Comparison of ENCODE assay signal across 8 mouse cellular contexts in genomic region chr14:61309593-61309992, GRCm38 (mm10). TPM values are rescaled to one million over a fixed set of nuclear protein-coding genes. Genes with fewer than 3 reads are reported as not detected.
DNase-seq lines count a peak whose midpoint lies in the region; ATAC-seq and TF ChIP-seq lines count a peak whose summit lies in the region.

Gene Arl11 (plus strand): TSS chr14:61309753.

- H3K36me3 ChIP-seq in testis, adult 2 months (ENCODE audit: control insufficient read depth, insufficient read depth, low read length), result no peaks in the 10 kb centered on the region
- H3K36me3 ChIP-seq in forebrain, embryonic 16.5 days (ENCODE audit: control insufficient read depth, insufficient read depth), result no peaks in the 10 kb centered on the region

- H3K9me3 ChIP-seq in forebrain, embryonic 16.5 days (ENCODE audit: control insufficient read depth, low read length), result no peaks in the 10 kb centered on the region

- no peak within 1 kb of the TSS for H3K4me2 ChIP-seq in forebrain, embryonic 16.5 days (ENCODE audit: low read length)

- WGBS in forebrain, embryonic 16.5 days, result 74% methylated on average over 6 of the region's 6 CpGs

- DNase-seq in testis, postnatal 10 days (ENCODE audit: low spot score), result no peak
- DNase-seq in heart, postnatal 36 days, result peak; percentile 15 to 22
- peak; percentile 50 to 60 for DNase-seq in lung, postnatal 4 days
- no peak for DNase-seq in urinary bladder, postnatal 36 days (ENCODE audit: low spot score in 2 of 2)
- no peak for DNase-seq in ovary, postnatal 36 days (ENCODE audit: low spot score)
- no peak for DNase-seq in kidney, adult 9 months

- no peak for ATAC-seq in forebrain, embryonic 16.5 days

- intact Hi-C loops in heart, postnatal 36 days (cut with DNase I), result no loop called here

- no peak within 1 kb of the TSS for H3K27ac ChIP-seq in testis, adult 2 months (ENCODE audit: control insufficient read depth, insufficient read depth, low read depth, low read length)
- no peak within 1 kb of the TSS for H3K27ac ChIP-seq in forebrain, embryonic 16.5 days (ENCODE audit: low read length)

- no peaks in the 10 kb centered on the region for H3K27me3 ChIP-seq in testis, adult 2 months (ENCODE audit: control insufficient read depth, insufficient read depth, low read length)
- no peaks in the 10 kb centered on the region for H3K27me3 ChIP-seq in forebrain, embryonic 16.5 days (replicated peaks; ENCODE audit: control insufficient read depth, insufficient read depth, low read length)

- H3K9ac ChIP-seq in forebrain, embryonic 16.5 days (replicated peaks; ENCODE audit: low read depth, low read length), result no peak within 1 kb of the TSS

- no peak for TF ChIP-seq POLR2A in testis, adult 2 months (IDR thresholded peaks at IDR 0.05; ENCODE audit: control insufficient read depth, low read depth, low read length)

- peaks cover 3% of the 10 kb centered on the region; the same call in 1 of the 2 replicates for H3K4me1 ChIP-seq in testis, adult 2 months (ENCODE audit: control insufficient read depth, insufficient read depth, low read length)
- peaks cover 5% of the 10 kb centered on the region; the same call in 1 of the 2 replicates for H3K4me1 ChIP-seq in forebrain, embryonic 16.5 days (replicated peaks; ENCODE audit: control insufficient read depth, insufficient read depth, low read length)

- no peak within 1 kb of the TSS for H3K4me3 ChIP-seq in testis, adult 2 months (ENCODE audit: control insufficient read depth, low read depth, low read length)
- no peak within 1 kb of the TSS for H3K4me3 ChIP-seq in forebrain, embryonic 16.5 days (replicated peaks; ENCODE audit: low read length)

- no peak for TF ChIP-seq CTCF in testis, adult 2 months (IDR thresholded peaks at IDR 0.05; ENCODE audit: control insufficient read depth, insufficient read depth, insufficient replicate concordance, low read depth, low read length)

RNA-seq across cellular contexts. Expression of gene Arl11, which starts in this region (rescaled TPM):
- 17.4 and 18.5 TPM in 2 replicates for polyA plus RNA-seq in testis, adult 2 months (2012; rRNA removed)
- total RNA-seq in heart, postnatal 36 days (2021), result 1 to 10 TPM; 1.2 to 1.7 TPM
- 0.24 and 0.39 TPM in 2 replicates for polyA plus RNA-seq in forebrain, embryonic 16.5 days (2015; fragmentation: Nextera tagmentation; extraction: Ambion mirVana)

Comparison
In these comparisons a context has a peak if more than half of its experiments do, and no peak if none do; other contexts are left out.
1. RNA of gene Arl11 (polyA plus RNA-seq): 17.4 to 18.5 TPM in testis, adult 2 months; 0.24 to 0.39 TPM in forebrain, embryonic 16.5 days; every median in the first group is over 10 times any median in the second.
2. DNase-seq: peak in heart, postnatal 36 days (2 of 2) and lung, postnatal 4 days (2 of 2); none in testis, postnatal 10 days (single experiment), urinary bladder, postnatal 36 days (0 of 2), ovary, postnatal 36 days (single experiment) and kidney, adult 9 months (single experiment).